Mouse (Mus musculus) heart, embryonic 14.5 days (tissue): ENCODE data around the gene Trim38. TPM values are rescaled to one million over a fixed set of nuclear protein-coding genes. Genes with fewer than 3 reads are reported as not detected.
"Not testable (repeated sequence)": the region's sequence is repeated elsewhere in the genome, so short reads cannot be mapped to it uniquely, and the experiment has no call there.

Experiments used
- ATAC-seq: fragments of 200-750 bp; cut with Nextera tagmentation; 2 replicates; pipeline ENCODE4 v1.8.0; 2017; ENCODE audit warnings: low read depth, moderate TSS enrichment; ENCODE audit not compliant: insufficient number of reproducible peaks, insufficient read depth, low FRiP score
- H3K27ac ChIP-seq, 2 experiments: fragments of 200-500 bp in 1 of 2; fragments of 300-500 bp in 1 of 2; sonication (generic) in 1 of 2; replicated peaks in 1 of 2; 2 replicates each; pipeline ENCODE4 v1.5.1; 2012 to 2014; ENCODE audit warnings: low read depth in 2 of 2, low read length in 2 of 2, control low read depth in 1 of 2, mild to moderate bottlenecking in 1 of 2, mixed read lengths in 1 of 2; ENCODE audit not compliant: control insufficient read depth in 1 of 2, insufficient read depth in 1 of 2
- H3K27me3 ChIP-seq: fragments of 300-500 bp; sonication (generic); 2 replicates; pipeline ENCODE4 v1.6.1; 2014; ENCODE audit warnings: mild to moderate bottlenecking, low read length, control low read depth; ENCODE audit not compliant: control insufficient read depth, insufficient read depth
- H3K36me3 ChIP-seq: fragments of 300-500 bp; sonication (generic); 2 replicates; pipeline ENCODE4 v1.6.1; 2014; ENCODE audit warnings: mild to moderate bottlenecking, control low read depth, low read length, mixed read lengths; ENCODE audit not compliant: control insufficient read depth, insufficient read depth
- H3K4me1 ChIP-seq, 2 experiments: fragments of 200-500 bp in 1 of 2; fragments of 300-500 bp in 1 of 2; sonication (generic) in 1 of 2; 2 replicates each; pipeline ENCODE4 v1.6.1; 2012 to 2014; ENCODE audit warnings: low read length in 2 of 2, control low read depth in 1 of 2, mixed read lengths in 1 of 2; ENCODE audit not compliant: control insufficient read depth in 2 of 2, insufficient read depth in 2 of 2
- H3K4me2 ChIP-seq: fragments of 300-500 bp; sonication (generic); 2 replicates; pipeline ENCODE4 v1.6.1; 2014; ENCODE audit warnings: mild to moderate bottlenecking, low read length
- H3K4me3 ChIP-seq, 2 experiments: fragments of 200-500 bp in 1 of 2; fragments of 300-500 bp in 1 of 2; sonication (generic) in 1 of 2; 2 replicates each; pipeline ENCODE4 v1.5.1; 2012 to 2014; ENCODE audit warnings: low read length in 2 of 2, mild to moderate bottlenecking in 2 of 2, control low read depth in 1 of 2, low read depth in 1 of 2, moderate library complexity in 1 of 2; ENCODE audit not compliant: control insufficient read depth in 1 of 2, insufficient read depth in 1 of 2
- H3K9ac ChIP-seq: fragments of 300-500 bp; sonication (generic); 2 replicates; pipeline ENCODE4 v1.6.1; 2014; ENCODE audit warnings: mild to moderate bottlenecking, low read length
- H3K9me3 ChIP-seq: fragments of 300-500 bp; sonication (generic); 2 replicates; pipeline ENCODE4 v1.6.1; 2016; ENCODE audit warnings: low read length, control low read depth; ENCODE audit not compliant: control insufficient read depth
- WGBS: fragments of 180-500 bp; shearing (Covaris S2); extraction: QIAGEN DNeasy Blood & Tissue Kit; methylation state at CpG from one replicate; pipeline ENCODE4 v1.1.7; 2014; 5-methylcytosine and 5-hydroxymethylcytosine counted together
- polyA plus RNA-seq: library from polyadenylated mRNA; unstranded; fragments of >200 nt; fragmentation: Nextera tagmentation; extraction: Ambion mirVana; gene quantifications from 2 replicates; pipeline ENCODE4 v1.2.1, GENCODE M21; 2014

Trim38 gene
- polyA plus RNA-seq, result not detected in 2 replicates

DNA sequence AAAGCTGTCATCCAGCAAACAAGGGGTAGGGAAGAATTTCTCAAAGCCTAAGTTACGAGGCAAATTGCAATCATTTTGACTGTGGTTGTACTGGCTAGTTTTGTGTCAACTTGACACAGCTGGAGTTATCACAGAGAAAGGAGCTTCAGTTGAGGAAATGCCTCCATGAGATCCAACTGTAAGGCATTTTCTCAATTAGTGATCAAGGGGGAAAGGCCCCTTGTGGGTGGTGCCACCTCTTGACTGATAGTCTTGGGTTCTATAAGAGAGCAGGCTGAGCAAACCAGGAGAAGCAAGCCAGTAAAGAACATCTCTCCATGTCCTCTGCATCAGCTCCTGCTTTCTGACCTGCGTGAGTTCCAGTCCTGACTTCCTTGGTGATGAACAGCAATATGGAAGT is at the start of gene Trim38:
Gene Trim38, plus strand, starts transcription at position 301 of the 400 bp plus-strand sequence.
- not testable (repeated sequence) for H3K27ac ChIP-seq, H3K9ac ChIP-seq, H3K36me3 ChIP-seq, H3K9me3 ChIP-seq, H3K4me2 ChIP-seq, ATAC-seq, H3K27me3 ChIP-seq, H3K4me3 ChIP-seq
- peaks cover 7 to 10% of the 10 kb centered on the region in 2 experiments; a peak in 3 of 4 replicates for H3K4me1 ChIP-seq
- 91% methylated on average over 2 of the region's 2 CpGs for WGBS

GRCm38 (mm10) chr13:23724239-23724638 is 45.5 kb upstream of the Trim38 start:
- Histone ChIP-seq H3K27me3 (no peaks in the 10 kb centered on the region), H3K9me3 (no peaks in the 10 kb centered on the region), H3K36me3 (no peaks in the 10 kb centered on the region), H3K4me3 (no peak overlapping the region), H3K4me1 (peaks cover 10 to 11% of the 10 kb centered on the region in 2 experiments; a peak in 3 of 4 replicates), H3K4me2 (no peak overlapping the region), H3K9ac (no peak overlapping the region), H3K27ac (no peak overlapping the region)
- 36% methylated on average over 4 of the region's 4 CpGs for WGBS
- ATAC-seq, result no peak; the same call in 1 of the 2 replicates

DNA sequence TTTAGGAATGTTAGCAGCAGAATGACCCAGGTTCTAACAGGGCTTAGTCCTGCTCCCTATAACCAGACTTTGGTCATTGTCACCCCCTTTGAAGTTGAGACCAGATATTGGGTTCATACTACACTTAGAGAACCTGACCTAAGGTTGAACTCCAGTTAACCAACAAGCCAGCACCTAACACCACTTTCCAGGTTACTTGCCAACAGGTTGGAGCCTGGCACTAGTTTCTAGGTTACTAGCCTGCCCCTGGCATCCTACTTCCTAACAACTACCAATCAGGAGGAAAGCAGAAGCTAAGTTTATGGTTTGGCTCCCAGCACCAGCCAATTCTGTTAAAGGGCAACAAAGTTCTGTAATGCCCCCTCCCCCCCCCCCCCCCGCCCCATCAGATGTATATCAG is 44.5 kb upstream of the Trim38 start:
- Histone ChIP-seq H3K4me1 (peaks cover 10 to 11% of the 10 kb centered on the region in 2 experiments; a peak in 3 of 4 replicates), H3K27ac (no peak overlapping the region), H3K9ac (no peak overlapping the region), H3K4me3 (no peak overlapping the region), H3K9me3 (no peaks in the 10 kb centered on the region), H3K4me2 (no peak overlapping the region), H3K36me3 (no peaks in the 10 kb centered on the region), H3K27me3 (no peaks in the 10 kb centered on the region)
- ATAC-seq, result no peak
- WGBS, result 73% methylated on average over 1 of the region's 1 CpGs

DNA sequence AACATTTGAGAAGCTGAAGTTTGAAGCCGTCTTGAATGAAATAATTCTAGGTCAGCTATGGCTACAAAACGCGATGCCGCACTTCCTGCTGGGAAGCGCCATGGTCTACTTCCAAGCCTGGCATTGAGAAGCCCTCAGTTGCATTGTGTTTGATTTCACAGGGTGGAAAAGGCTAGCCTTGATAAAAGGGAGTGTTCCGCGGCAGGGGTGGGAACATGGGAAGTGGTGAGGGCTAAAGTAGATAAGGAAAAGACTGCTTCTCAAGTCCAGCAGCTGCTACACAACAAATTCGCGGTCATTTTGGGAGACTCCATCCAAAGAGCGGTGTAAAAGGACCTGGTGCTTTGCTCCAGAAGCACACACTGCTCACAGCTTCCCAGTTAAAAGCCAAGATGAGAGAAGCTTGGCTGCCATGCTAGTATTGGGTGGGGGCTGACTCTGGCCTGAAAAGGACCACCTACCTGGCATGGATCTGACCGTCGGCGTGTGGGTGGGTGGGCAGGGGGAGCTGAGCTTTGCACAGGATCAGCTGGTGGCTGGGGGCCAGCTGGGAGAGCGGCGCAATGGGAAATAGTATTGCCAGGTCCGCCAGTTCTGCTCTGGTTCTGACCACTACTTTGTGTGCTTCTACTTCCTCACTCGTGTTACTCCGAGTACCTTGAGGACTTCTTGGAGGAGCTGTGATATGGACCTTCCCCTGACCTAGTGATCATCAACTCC is 41.1 kb upstream of the Trim38 start:
- ATAC-seq, result no peak
- H3K27me3 ChIP-seq, result no peaks in the 10 kb centered on the region
- H3K9ac ChIP-seq, result no peak overlapping the region
- 71% methylated on average over 18 of the region's 18 CpGs for whole genome bisulfite sequencing
- H3K36me3 ChIP-seq, result no peaks in the 10 kb centered on the region
- H3K4me3 ChIP-seq, result no peak overlapping the region
- no peak overlapping the region for H3K27ac ChIP-seq
- no peaks in the 10 kb centered on the region for H3K9me3 ChIP-seq
- no peak overlapping the region for H3K4me2 ChIP-seq
- H3K4me1 ChIP-seq, result peaks cover 12 to 15% of the 10 kb centered on the region in 2 experiments

DNA sequence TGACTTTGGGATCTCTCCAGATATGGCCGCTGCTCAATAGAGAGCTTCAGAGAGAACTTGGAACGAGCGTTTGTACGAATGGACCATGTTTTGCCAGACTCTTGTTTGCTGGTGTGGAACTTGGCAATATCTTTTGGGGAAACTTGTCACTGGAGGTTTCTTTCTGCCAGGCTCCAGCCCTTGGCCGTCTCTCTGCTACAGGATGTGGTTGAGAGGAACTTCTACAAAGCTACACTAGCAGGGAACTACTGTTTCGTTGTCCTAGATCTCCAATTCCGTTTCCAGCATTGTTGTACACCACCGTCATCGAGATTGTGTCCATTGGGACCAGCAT is 40.6 kb upstream of the Trim38 start:
- no peak for ATAC-seq
- no peak overlapping the region for H3K27ac ChIP-seq
- no peak overlapping the region for H3K9ac ChIP-seq
- no peaks in the 10 kb centered on the region for H3K9me3 ChIP-seq
- no peaks in the 10 kb centered on the region for H3K27me3 ChIP-seq
- H3K4me2 ChIP-seq, result no peak overlapping the region
- no peaks in the 10 kb centered on the region for H3K36me3 ChIP-seq
- 86% methylated on average over 9 of the region's 9 CpGs for WGBS
- H3K4me3 ChIP-seq, result no peak overlapping the region
- peaks cover 10 to 11% of the 10 kb centered on the region in 2 experiments for H3K4me1 ChIP-seq

DNA sequence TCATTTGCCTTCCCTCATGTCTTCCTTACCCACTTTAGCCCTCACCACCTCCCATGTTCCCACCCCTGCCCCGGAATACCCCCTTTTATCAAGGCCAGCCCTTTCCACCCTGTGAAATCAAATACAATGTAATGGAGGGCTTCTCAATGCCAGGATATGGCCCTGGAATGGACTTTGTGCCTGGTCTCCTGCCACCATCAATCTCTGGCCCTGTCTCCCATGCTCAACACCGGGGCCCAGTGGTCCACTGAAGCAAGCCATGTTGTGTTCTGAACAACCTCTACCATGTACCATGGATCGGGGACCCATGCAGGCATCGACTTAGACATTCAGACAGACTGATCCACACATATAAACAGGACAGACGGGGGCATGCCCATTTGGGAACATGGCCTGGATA is 40.0 kb upstream of the Trim38 start:
- ATAC-seq, result no peak
- H3K27ac ChIP-seq, result no peak overlapping the region
- WGBS, result 95% methylated on average over 5 of the region's 5 CpGs
- no peak overlapping the region for H3K4me3 ChIP-seq
- H3K4me2 ChIP-seq, result no peak overlapping the region
- no peaks in the 10 kb centered on the region for H3K27me3 ChIP-seq
- H3K9ac ChIP-seq, result no peak overlapping the region
- peaks cover 7% of the 10 kb centered on the region in 2 experiments for H3K4me1 ChIP-seq
- no peaks in the 10 kb centered on the region for H3K9me3 ChIP-seq
- no peaks in the 10 kb centered on the region for H3K36me3 ChIP-seq

- peaks cover 4 to 5% of the 10 kb centered on the region in 2 experiments; a peak in 3 of 4 replicates for H3K4me1 ChIP-seq
- H3K4me2 ChIP-seq, result 0 out of 2 replicates have a peak overlapping the region, but pooled peaks have one; percentile 8
- no peak overlapping the region for H3K9ac ChIP-seq
- ATAC-seq, result no peak
- H3K36me3 ChIP-seq, result no peaks in the 10 kb centered on the region
- H3K4me3 ChIP-seq, result no peak overlapping the region
- H3K27ac ChIP-seq, result no peak overlapping the region
- H3K9me3 ChIP-seq, result no peaks in the 10 kb centered on the region
- H3K27me3 ChIP-seq, result no peaks in the 10 kb centered on the region
- 11% methylated on average over 8 of the region's 8 CpGs for WGBS
These were observed 39.2 kb upstream of the Trim38 start for GRCm38 (mm10) chr13:23730479-23730878.
